Mouse (Mus musculus) neural tube, embryonic 13.5 days (tissue): ENCODE results near the gene Islr. TPM values are rescaled to one million over a fixed set of nuclear protein-coding genes. Genes with fewer than 3 reads are reported as not detected.

Experiments
- ATAC-seq: fragments of 200-750 bp; cut with Nextera tagmentation; 2 replicates; pipeline ENCODE4 v1.8.0; 2017; ENCODE audit warnings: low read depth, mild to moderate bottlenecking, moderate TSS enrichment, moderate library complexity
- H3K27ac ChIP-seq: fragments of 300-500 bp; sonication (generic); replicated peaks from 2 replicates; pipeline ENCODE4 v1.5.1; 2015; ENCODE audit warnings: moderate library complexity, mild to moderate bottlenecking, inconsistent platforms
- H3K27me3 ChIP-seq: fragments of 300-500 bp; sonication (generic); 2 replicates; pipeline ENCODE4 v1.6.1; 2015; ENCODE audit warnings: mild to moderate bottlenecking, inconsistent platforms
- H3K36me3 ChIP-seq: fragments of 300-500 bp; sonication (generic); 2 replicates; pipeline ENCODE4 v1.6.1; 2015; ENCODE audit warnings: mild to moderate bottlenecking, inconsistent platforms
- H3K4me1 ChIP-seq: fragments of 300-500 bp; sonication (generic); replicated peaks from 2 replicates; pipeline ENCODE4 v1.6.1; 2015; ENCODE audit warnings: inconsistent platforms
- H3K4me2 ChIP-seq: fragments of 300-500 bp; sonication (generic); 2 replicates; pipeline ENCODE4 v1.6.1; 2015; ENCODE audit warnings: inconsistent platforms, mild to moderate bottlenecking, moderate library complexity
- H3K4me3 ChIP-seq: fragments of 300-500 bp; sonication (generic); 2 replicates; pipeline ENCODE4 v1.5.1; 2015; ENCODE audit warnings: mild to moderate bottlenecking, inconsistent platforms
- H3K9ac ChIP-seq: fragments of 300-500 bp; sonication (generic); 2 replicates; pipeline ENCODE4 v1.6.1; 2015; ENCODE audit warnings: moderate library complexity, mild to moderate bottlenecking, inconsistent platforms
- H3K9me3 ChIP-seq: fragments of 300-500 bp; sonication (generic); 2 replicates; pipeline ENCODE4 v1.6.1; 2016; ENCODE audit warnings: inconsistent platforms
- WGBS: fragments of 180-500 bp; shearing (Covaris S2); methylation state at CpG from one replicate; pipeline ENCODE4 v1.1.7; 2015; 5-methylcytosine and 5-hydroxymethylcytosine counted together
- polyA plus RNA-seq: library from polyadenylated mRNA; unstranded; fragments of >200 nt; fragmentation: Nextera tagmentation; extraction: Ambion mirVana; gene quantifications from 2 replicates; pipeline ENCODE4 v1.2.1, GENCODE M21; 2015

Islr gene
- polyA plus RNA-seq, 1 experiment from 2014 or later = 53.6 TPM

- Histone ChIP-seq H3K36me3 (no peaks in the 10 kb centered on the region), H3K9ac (no peak overlapping the region), H3K27me3 (no peaks in the 10 kb centered on the region), H3K4me1 (peaks cover 31% of the 10 kb centered on the region), H3K27ac (0 out of 2 replicates have a peak overlapping the region, but pooled peaks have one; percentile 38), H3K9me3 (no peaks in the 10 kb centered on the region), H3K4me2 (no peak overlapping the region), H3K4me3 (no peak overlapping the region)
- WGBS = 77% methylated on average over 5 of the region's 5 CpGs
- no peak for ATAC-seq
Observed at GRCm38 (mm10) chr9:58242696-58243095, 38.6 kb upstream of the Islr start.

- H3K4me1 ChIP-seq = peaks cover 23% of the 10 kb centered on the region
- H3K27me3 ChIP-seq = no peaks in the 10 kb centered on the region
- no peak overlapping the region for H3K9ac ChIP-seq
- H3K4me3 ChIP-seq = no peak overlapping the region
- no peaks in the 10 kb centered on the region for H3K9me3 ChIP-seq
- H3K4me2 ChIP-seq = no peak overlapping the region
- WGBS = 53% methylated on average over 9 of the region's 9 CpGs
- 0 out of 2 replicates have a peak, but pooled peaks have one; percentile 65 for ATAC-seq
- no peaks in the 10 kb centered on the region for H3K36me3 ChIP-seq
- 0 out of 2 replicates have a peak overlapping the region, but pooled peaks have one; percentile 38 for H3K27ac ChIP-seq
Observed at GRCm38 (mm10) chr9:58241780-58242485, 37.8 kb upstream of the Islr start.

GRCm38 (mm10) chr9:58234502-58235015 is 30.5 kb upstream of the Islr start:
- Histone ChIP-seq H3K27me3 (no peaks in the 10 kb centered on the region), H3K9ac (no peak overlapping the region), H3K4me1 (peaks cover 6% of the 10 kb centered on the region), H3K4me3 (no peak overlapping the region), H3K36me3 (no peaks in the 10 kb centered on the region), H3K27ac (no peak overlapping the region), H3K4me2 (no peak overlapping the region), H3K9me3 (no peaks in the 10 kb centered on the region)
- WGBS = 96% methylated on average over 28 of the region's 28 CpGs
- ATAC-seq = no peak

GRCm38 (mm10) chr9:58232374-58232773 is 28.3 kb upstream of the Islr start:
- Histone ChIP-seq H3K9me3 (no peaks in the 10 kb centered on the region), H3K36me3 (no peaks in the 10 kb centered on the region), H3K27ac (0 out of 2 replicates have a peak overlapping the region, but pooled peaks have one; percentile 7), H3K9ac (no peak overlapping the region), H3K4me3 (no peak overlapping the region), H3K4me1 (peaks cover 6% of the 10 kb centered on the region), H3K27me3 (no peaks in the 10 kb centered on the region), H3K4me2 (no peak overlapping the region)
- 69% methylated on average over 5 of the region's 5 CpGs for WGBS
- no peak for ATAC-seq

GRCm38 (mm10) chr9:58231746-58232145 is 27.6 kb upstream of the Islr start:
- Histone ChIP-seq H3K9ac (no peak overlapping the region), H3K27me3 (no peaks in the 10 kb centered on the region), H3K4me3 (no peak overlapping the region), H3K27ac (0 out of 2 replicates have a peak overlapping the region, but pooled peaks have one; percentile 7), H3K4me1 (peaks cover 6% of the 10 kb centered on the region), H3K36me3 (no peaks in the 10 kb centered on the region), H3K4me2 (no peak overlapping the region), H3K9me3 (no peaks in the 10 kb centered on the region)
- WGBS = 55% methylated on average over 6 of the region's 6 CpGs
- no peak for ATAC-seq

- Histone ChIP-seq H3K27me3 (no peaks in the 10 kb centered on the region), H3K9ac (no peak overlapping the region), H3K27ac (no peak overlapping the region), H3K4me2 (no peak overlapping the region), H3K4me1 (peaks cover 6% of the 10 kb centered on the region), H3K9me3 (no peaks in the 10 kb centered on the region), H3K4me3 (no peak overlapping the region), H3K36me3 (no peaks in the 10 kb centered on the region)
- no peak for ATAC-seq
- WGBS = 93% methylated on average over 9 of the region's 9 CpGs
Observed at GRCm38 (mm10) chr9:58228777-58229466, 24.8 kb upstream of the Islr start.

GRCm38 (mm10) chr9:58225915-58226913 is 22.1 kb upstream of the Islr start:
- ATAC-seq = no peak
- Histone ChIP-seq H3K4me3 (no peak overlapping the region), H3K4me2 (no peak overlapping the region), H3K27ac (no peak overlapping the region), H3K36me3 (no peaks in the 10 kb centered on the region), H3K9ac (no peak overlapping the region), H3K9me3 (no peaks in the 10 kb centered on the region), H3K4me1 (no peaks in the 10 kb centered on the region), H3K27me3 (no peaks in the 10 kb centered on the region)
- WGBS = 63% methylated on average over 9 of the region's 9 CpGs

- no peaks in the 10 kb centered on the region for H3K27me3 ChIP-seq
- ATAC-seq = no peak
- H3K4me1 ChIP-seq = no peaks in the 10 kb centered on the region
- H3K36me3 ChIP-seq = no peaks in the 10 kb centered on the region
- no peak overlapping the region for H3K27ac ChIP-seq
- H3K9ac ChIP-seq = no peak overlapping the region
- H3K4me3 ChIP-seq = no peak overlapping the region
- no peaks in the 10 kb centered on the region for H3K9me3 ChIP-seq
- WGBS = 90% methylated on average over 2 of the region's 2 CpGs
- H3K4me2 ChIP-seq = no peak overlapping the region
Observed at GRCm38 (mm10) chr9:58224356-58224755, 20.2 kb upstream of the Islr start.

- Histone ChIP-seq H3K36me3 (no peaks in the 10 kb centered on the region), H3K4me3 (no peak overlapping the region), H3K9me3 (no peaks in the 10 kb centered on the region), H3K27me3 (no peaks in the 10 kb centered on the region), H3K9ac (no peak overlapping the region), H3K27ac (no peak overlapping the region), H3K4me2 (no peak overlapping the region), H3K4me1 (no peaks in the 10 kb centered on the region)
- no peak for ATAC-seq
- WGBS = 77% methylated on average over 24 of the region's 24 CpGs
Observed at GRCm38 (mm10) chr9:58220218-58220903, 16.3 kb upstream of the Islr start.

GRCm38 (mm10) chr9:58218539-58218938 is 14.4 kb upstream of the Islr start:
- Histone ChIP-seq H3K27ac (no peak overlapping the region), H3K4me1 (peaks cover 14% of the 10 kb centered on the region), H3K27me3 (no peaks in the 10 kb centered on the region), H3K9me3 (no peaks in the 10 kb centered on the region), H3K36me3 (no peaks in the 10 kb centered on the region), H3K4me3 (no peak overlapping the region), H3K4me2 (no peak overlapping the region), H3K9ac (no peak overlapping the region)
- no peak for ATAC-seq
- WGBS = 92% methylated on average over 3 of the region's 3 CpGs

GRCm38 (mm10) chr9:58216402-58216801 is 12.3 kb upstream of the Islr start:
- 48% methylated on average over 6 of the region's 6 CpGs for WGBS
- Histone ChIP-seq H3K4me1 (peaks cover 17% of the 10 kb centered on the region), H3K4me2 (no peak overlapping the region), H3K9ac (no peak overlapping the region), H3K36me3 (no peaks in the 10 kb centered on the region), H3K27ac (no peak overlapping the region), H3K4me3 (no peak overlapping the region), H3K9me3 (no peaks in the 10 kb centered on the region), H3K27me3 (no peaks in the 10 kb centered on the region)
- peak; percentile 56; the same call in 1 of the 2 replicates for ATAC-seq
